Mouse (Mus musculus): ENCODE measurements at regions not wholly inside any gene's neighbourhood (a gene's known extent, or its start where the extent isn't known, plus 50 kb on each side); places are given as distances from the start of the nearest gene placed in this dataset.

GRCm38 (mm10) chr15:41154551-41155151 lies 1020.5 kb downstream of the 9330182O14Rik start:
- peak overlapping the region; percentile 74 for H3K4me2 ChIP-seq

GRCm38 (mm10) chr15:41155169-41155638 lies 1021.0 kb downstream of the 9330182O14Rik start:
- Histone ChIP-seq H3K27me3 (replicated peaks) (no peaks in the 10 kb centered on the region), H3K9ac (peak overlapping the region; percentile 76), H3K36me3 (no peaks in the 10 kb centered on the region), H3K4me1 (peaks cover 15% of the 10 kb centered on the region), H3K27ac (replicated peaks) (peak overlapping the region; percentile 88), H3K4me3 (peak overlapping the region; percentile 42), H3K4me2 (peak overlapping the region; percentile 74), H3K9me3 (0 out of 2 replicates have a peak, but pooled peaks cover 5% of the 10 kb centered on the region)
- ATAC-seq (ENCODE audit: extremely low read depth, insufficient number of reproducible peaks, low FRiP score, low TSS enrichment): peak; percentile 58; the same call in 1 of the 2 replicates
- WGBS: 7% methylated on average over 16 of the region's 16 CpGs

More at GRCm38 (mm10) chr15:41154551-41155151, 1020.5 kb downstream of the 9330182O14Rik start:
- 36% methylated on average over 7 of the region's 7 CpGs for WGBS
- no peaks in the 10 kb centered on the region for H3K36me3 ChIP-seq
- no peaks in the 10 kb centered on the region for H3K27me3 ChIP-seq (replicated peaks)
- peak overlapping the region; percentile 42 for H3K4me3 ChIP-seq
- H3K4me1 ChIP-seq: peaks cover 15% of the 10 kb centered on the region
- no peak for ATAC-seq (ENCODE audit: extremely low read depth, insufficient number of reproducible peaks, low FRiP score, low TSS enrichment)
- H3K9me3 ChIP-seq: 0 out of 2 replicates have a peak, but pooled peaks cover 5% of the 10 kb centered on the region
- H3K9ac ChIP-seq: peak overlapping the region; percentile 76
- H3K27ac ChIP-seq (replicated peaks): peak overlapping the region; percentile 88

- Histone ChIP-seq H3K4me3 (no peak overlapping the region), H3K27ac (replicated peaks) (no peak overlapping the region), H3K27me3 (replicated peaks) (no peaks in the 10 kb centered on the region)
Observed at GRCm38 (mm10) chr15:41157802-41158201, 1023.6 kb downstream of the 9330182O14Rik start.

GRCm38 (mm10) chr15:41162268-41162667 lies 1028.1 kb downstream of the 9330182O14Rik start:
- 0 out of 2 replicates have a peak, but pooled peaks cover 5% of the 10 kb centered on the region for H3K9me3 ChIP-seq
- no peak overlapping the region for H3K4me3 ChIP-seq
- no peak for ATAC-seq (ENCODE audit: extremely low read depth, insufficient number of reproducible peaks, low FRiP score, low TSS enrichment)
- no peaks in the 10 kb centered on the region for H3K27me3 ChIP-seq (replicated peaks)
- no peaks in the 10 kb centered on the region for H3K36me3 ChIP-seq
- peak overlapping the region; percentile 54 for H3K4me2 ChIP-seq
- no peak overlapping the region for H3K9ac ChIP-seq
- 36% methylated on average over 8 of the region's 8 CpGs for WGBS
- H3K4me1 ChIP-seq: no peaks in the 10 kb centered on the region
- H3K27ac ChIP-seq (replicated peaks): no peak overlapping the region

More at GRCm38 (mm10) chr15:41157802-41158201, 1023.6 kb downstream of the 9330182O14Rik start:
- no peak for ATAC-seq (ENCODE audit: extremely low read depth, insufficient number of reproducible peaks, low FRiP score, low TSS enrichment)
- Histone ChIP-seq H3K4me2 (no peak overlapping the region), H3K36me3 (no peaks in the 10 kb centered on the region), H3K9ac (no peak overlapping the region), H3K9me3 (0 out of 2 replicates have a peak, but pooled peaks cover 5% of the 10 kb centered on the region), H3K4me1 (peaks cover 15% of the 10 kb centered on the region)

- WGBS: 3% methylated on average over 8 of the region's 8 CpGs
- ATAC-seq (ENCODE audit: extremely low read depth, insufficient number of reproducible peaks, low FRiP score, low TSS enrichment): no peak
Observed at GRCm38 (mm10) chr15:41162793-41163192, 1028.6 kb downstream of the 9330182O14Rik start.

GRCm38 (mm10) chr15:41163643-41164358 lies 1029.6 kb downstream of the 9330182O14Rik start:
- H3K4me2 ChIP-seq: peak overlapping the region; percentile 67
- peak overlapping the region; percentile 68 for H3K9ac ChIP-seq
- ATAC-seq (ENCODE audit: extremely low read depth, insufficient number of reproducible peaks, low FRiP score, low TSS enrichment): no peak
- H3K4me3 ChIP-seq: peak overlapping the region; percentile 49
- H3K4me1 ChIP-seq: peaks cover 2% of the 10 kb centered on the region; the same call in 1 of the 2 replicates
- H3K9me3 ChIP-seq: 0 out of 2 replicates have a peak, but pooled peaks cover 1% of the 10 kb centered on the region
- H3K27ac ChIP-seq (replicated peaks): no peak overlapping the region
- WGBS: 16% methylated on average over 8 of the region's 8 CpGs
- H3K36me3 ChIP-seq: no peaks in the 10 kb centered on the region
- H3K27me3 ChIP-seq (replicated peaks): no peaks in the 10 kb centered on the region

More at GRCm38 (mm10) chr15:41162793-41163192, 1028.6 kb downstream of the 9330182O14Rik start:
- Histone ChIP-seq H3K9me3 (0 out of 2 replicates have a peak, but pooled peaks cover 5% of the 10 kb centered on the region), H3K9ac (no peak overlapping the region), H3K4me1 (no peaks in the 10 kb centered on the region), H3K27me3 (replicated peaks) (no peaks in the 10 kb centered on the region), H3K4me2 (peak overlapping the region; percentile 54), H3K36me3 (no peaks in the 10 kb centered on the region), H3K4me3 (no peak overlapping the region), H3K27ac (replicated peaks) (no peak overlapping the region)

GRCm38 (mm10) chr15:41165534-41165933 lies 1031.4 kb downstream of the 9330182O14Rik start:
- Histone ChIP-seq H3K9me3 (no peaks in the 10 kb centered on the region), H3K27me3 (replicated peaks) (no peaks in the 10 kb centered on the region), H3K9ac (no peak overlapping the region), H3K4me3 (no peak overlapping the region), H3K4me2 (no peak overlapping the region), H3K4me1 (peaks cover 2% of the 10 kb centered on the region; the same call in 1 of the 2 replicates), H3K27ac (replicated peaks) (no peak overlapping the region), H3K36me3 (no peaks in the 10 kb centered on the region)
- ATAC-seq (ENCODE audit: extremely low read depth, insufficient number of reproducible peaks, low FRiP score, low TSS enrichment): no peak
- WGBS: 67% methylated on average over 3 of the region's 3 CpGs

- Histone ChIP-seq H3K36me3 (no peaks in the 10 kb centered on the region), H3K9me3 (no peaks in the 10 kb centered on the region), H3K27ac (replicated peaks) (no peak overlapping the region), H3K4me1 (no peaks in the 10 kb centered on the region), H3K9ac (no peak overlapping the region), H3K4me3 (no peak overlapping the region), H3K27me3 (replicated peaks) (no peaks in the 10 kb centered on the region), H3K4me2 (no peak overlapping the region)
- ATAC-seq (ENCODE audit: extremely low read depth, insufficient number of reproducible peaks, low FRiP score, low TSS enrichment): no peak
- 77% methylated on average over 5 of the region's 5 CpGs for WGBS
Observed at GRCm38 (mm10) chr15:41190792-41191191, 1056.6 kb downstream of the 9330182O14Rik start.

- H3K4me3 ChIP-seq: no peak overlapping the region
- 10% methylated on average over 3 of the region's 3 CpGs for WGBS
- H3K36me3 ChIP-seq: no peaks in the 10 kb centered on the region
- no peak overlapping the region for H3K9ac ChIP-seq
- no peak overlapping the region for H3K27ac ChIP-seq (replicated peaks)
- H3K4me2 ChIP-seq: no peak overlapping the region
- H3K4me1 ChIP-seq: no peaks in the 10 kb centered on the region
- ATAC-seq (ENCODE audit: extremely low read depth, insufficient number of reproducible peaks, low FRiP score, low TSS enrichment): no peak
- H3K9me3 ChIP-seq: no peaks in the 10 kb centered on the region
- no peaks in the 10 kb centered on the region for H3K27me3 ChIP-seq (replicated peaks)
Observed at GRCm38 (mm10) chr15:41193240-41193639, 1059.1 kb downstream of the 9330182O14Rik start.

GRCm38 (mm10) chr15:41223801-41224200 lies 1089.6 kb downstream of the 9330182O14Rik start:
- Histone ChIP-seq H3K9me3 (no peaks in the 10 kb centered on the region), H3K27ac (replicated peaks) (no peak overlapping the region), H3K4me2 (no peak overlapping the region), H3K9ac (no peak overlapping the region), H3K4me3 (no peak overlapping the region), H3K36me3 (no peaks in the 10 kb centered on the region), H3K4me1 (peaks cover 3% of the 10 kb centered on the region; the same call in 1 of the 2 replicates), H3K27me3 (replicated peaks) (no peaks in the 10 kb centered on the region)
- ATAC-seq (ENCODE audit: extremely low read depth, insufficient number of reproducible peaks, low FRiP score, low TSS enrichment): no peak
- 63% methylated on average over 1 of the region's 1 CpGs for WGBS

GRCm38 (mm10) chr15:41232406-41233060 lies 1098.4 kb downstream of the 9330182O14Rik start:
- Histone ChIP-seq H3K36me3 (no peaks in the 10 kb centered on the region), H3K4me2 (no peak overlapping the region), H3K4me3 (no peak overlapping the region), H3K27ac (replicated peaks) (no peak overlapping the region), H3K9me3 (no peaks in the 10 kb centered on the region; the same call in 1 of the 2 replicates), H3K4me1 (no peaks in the 10 kb centered on the region), H3K27me3 (replicated peaks) (no peaks in the 10 kb centered on the region), H3K9ac (no peak overlapping the region)
- WGBS: 54% methylated on average over 2 of the region's 2 CpGs
- ATAC-seq (ENCODE audit: extremely low read depth, insufficient number of reproducible peaks, low FRiP score, low TSS enrichment): no peak
